Mouse (Mus musculus) mouse embryonic stem cell (cell line): ENCODE measurements around the gene Zg16.

Experiments used
- in situ Hi-C, 2 experiments: fragments of 300-500 bp; cut with MboI; formaldehyde crosslinking; loops; 1 replicate in 1 of 2; 3 replicates in 1 of 2; pipeline ENCODE4 v1.14.3; 2019 to 2020; ENCODE audit warnings: low sequenced_read_pairs in 2 of 2, low pct_unique_long_range_greater_than_20kb in 1 of 2, mixed read lengths in 1 of 2; ENCODE audit not compliant: unreplicated experiment in 1 of 2

The Zg16 gene

DNA sequence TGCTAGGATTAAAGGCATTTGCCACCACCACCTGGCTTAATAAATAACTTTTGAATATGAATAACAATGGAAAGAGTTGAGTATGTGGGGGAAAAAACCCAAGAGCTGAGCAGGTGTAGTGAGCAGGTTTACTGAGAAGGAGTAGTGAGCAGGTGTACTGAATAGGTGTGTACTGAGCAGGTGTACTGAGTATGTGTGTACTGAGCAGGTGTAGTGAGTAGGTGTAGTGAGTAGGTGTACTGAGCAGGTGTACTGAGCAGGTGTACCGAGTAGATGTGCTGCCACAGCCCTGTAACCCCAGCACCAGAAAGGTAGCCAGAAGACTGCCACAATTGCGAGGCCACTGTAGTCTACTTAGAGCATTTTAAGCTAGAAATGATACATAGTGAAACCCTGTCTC lies 2.3 kb downstream of the Zg16 start:
- in situ Hi-C loops = no loop called here

DNA sequence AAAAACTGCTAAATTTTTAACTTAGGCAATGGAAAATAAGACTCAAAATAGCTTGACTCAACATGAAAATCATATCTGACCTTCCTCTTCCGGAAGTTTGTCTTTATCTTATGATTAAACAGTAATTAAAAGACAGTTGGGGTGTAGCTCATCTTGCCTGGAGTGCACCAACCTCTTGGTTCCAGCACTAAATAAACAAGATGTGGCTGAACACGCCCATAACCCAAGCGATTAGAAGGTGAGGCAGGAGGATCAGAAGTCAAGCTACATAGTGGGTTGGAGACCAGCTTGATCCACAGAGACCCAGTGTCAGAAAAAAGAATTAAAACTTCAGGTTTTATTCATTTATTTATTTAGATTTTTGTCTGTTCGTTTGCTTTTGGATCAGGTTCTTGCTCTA lies 3.4 kb downstream of the Zg16 start:
- in situ Hi-C loops = no loop called here

DNA sequence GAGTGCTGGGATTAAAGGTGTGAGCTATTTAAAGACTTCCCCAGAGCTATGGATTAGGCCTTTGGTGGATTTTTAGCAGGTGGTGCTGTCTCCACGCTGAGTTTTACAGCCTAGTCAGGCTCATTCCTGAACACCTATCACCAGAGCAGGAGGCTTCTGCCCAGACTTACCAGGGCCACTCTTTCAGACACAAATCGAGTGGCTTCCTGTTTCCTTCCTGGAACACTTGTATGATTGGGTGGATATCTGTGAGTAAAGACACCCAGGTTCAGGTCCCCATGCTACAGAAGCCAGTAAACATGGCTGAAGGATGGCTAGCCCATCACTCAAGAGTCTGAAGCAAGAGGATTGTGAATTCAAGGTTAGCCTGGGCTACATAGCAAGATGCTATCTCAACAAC lies 4.1 kb downstream of the Zg16 start:
- in situ Hi-C loops = no loop called here

DNA sequence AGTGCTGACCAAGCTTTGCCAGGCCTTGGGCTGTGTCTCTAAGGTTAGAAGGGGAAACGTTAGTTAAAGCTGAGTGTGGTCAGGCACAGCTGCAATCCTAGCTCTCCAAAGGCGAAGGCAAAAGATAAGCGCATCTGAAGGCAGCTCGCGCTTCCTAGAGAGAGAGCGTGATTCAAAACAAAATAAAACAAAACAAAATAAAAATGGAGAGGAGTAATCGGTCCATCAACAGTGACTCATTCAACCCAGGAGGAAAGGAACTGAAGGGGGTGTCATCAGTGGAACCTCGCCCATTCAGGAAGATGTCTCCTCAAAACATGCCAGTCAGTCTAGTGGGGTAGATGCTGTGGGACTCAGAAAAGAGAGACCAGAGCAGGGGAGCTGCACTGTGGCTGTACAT lies 4.9 kb downstream of the Zg16 start:
- in situ Hi-C loops = no loop called here

DNA sequence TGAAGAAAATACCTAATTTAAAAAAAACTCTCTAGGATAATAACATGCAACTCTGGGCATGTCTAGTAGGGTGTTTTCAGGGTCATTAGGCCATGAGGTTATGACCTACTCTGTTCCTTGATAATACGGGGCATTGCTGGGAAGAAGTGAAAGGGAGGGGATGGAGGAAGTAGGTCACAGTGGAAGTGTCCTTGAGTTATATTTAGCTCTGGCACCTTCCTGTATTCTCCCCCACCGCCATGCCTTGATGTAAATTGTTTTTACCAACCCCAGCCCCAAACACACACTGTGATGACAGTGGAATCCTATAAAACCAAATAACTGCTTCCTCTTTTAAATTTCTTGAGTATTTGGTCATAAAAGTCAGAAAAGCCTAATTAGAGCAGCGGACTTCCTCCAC lies 7.1 kb downstream of the Zg16 start:
- in situ Hi-C loops = no loop called here

DNA sequence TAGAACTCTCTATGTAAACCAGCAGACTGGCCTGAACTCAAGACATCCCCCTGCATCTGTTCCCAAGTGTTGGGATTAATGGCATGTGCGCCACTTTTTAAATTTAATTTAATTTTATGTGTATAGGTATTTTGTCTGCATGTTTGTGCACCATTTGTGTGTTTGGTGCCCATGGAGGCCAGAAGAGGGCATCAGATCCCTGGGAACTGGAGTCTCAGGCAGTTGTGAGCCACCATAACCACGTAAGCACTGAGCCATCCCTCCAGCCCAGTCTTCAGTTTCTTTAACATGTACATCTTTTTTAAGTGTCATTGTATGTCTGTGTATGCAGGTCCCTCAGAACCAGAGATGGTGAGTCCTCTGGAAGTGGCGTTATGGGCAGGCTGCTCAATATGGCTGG lies 9.4 kb downstream of the Zg16 start:
- in situ Hi-C loops = no loop called here

DNA sequence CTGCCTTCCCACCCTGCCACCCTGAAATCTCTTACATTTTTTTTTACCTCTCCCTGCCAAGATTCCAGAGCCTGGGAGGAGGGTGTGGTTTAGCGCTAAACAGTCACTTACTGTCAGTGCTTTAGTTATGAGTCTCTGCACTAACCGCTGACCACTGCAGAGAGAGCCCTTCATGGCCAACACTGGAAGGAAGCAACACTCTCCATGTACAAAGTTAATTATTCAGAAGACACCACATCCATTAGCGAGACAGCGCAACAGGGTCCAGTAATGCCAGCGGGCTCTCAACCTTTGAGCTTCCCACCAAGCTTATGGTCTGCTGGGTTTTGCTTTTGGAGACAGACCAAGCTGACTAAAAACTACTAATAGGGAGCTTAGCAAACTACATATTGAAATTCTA lies 10.9 kb downstream of the Zg16 start:
- in situ Hi-C loops = no loop called here

DNA sequence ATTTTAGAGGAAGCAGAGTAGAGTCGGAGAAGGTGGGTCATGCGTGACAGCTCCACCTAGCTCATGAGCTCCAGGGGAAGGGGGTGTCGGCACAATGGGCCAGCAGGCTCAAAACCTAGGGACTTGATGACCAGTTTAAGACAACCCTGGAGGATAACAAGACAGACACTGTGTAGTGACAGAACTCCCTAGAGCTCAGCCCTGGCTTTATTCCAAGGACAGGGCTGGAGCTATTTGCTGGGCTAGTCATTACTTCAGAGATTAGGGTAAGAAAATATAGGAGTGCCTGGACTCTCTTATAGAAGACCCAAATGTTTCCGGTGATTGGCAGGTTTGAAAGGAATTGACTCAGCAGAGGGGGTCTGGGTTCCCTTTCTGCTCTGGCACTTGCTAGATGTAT lies 13.9 kb downstream of the Zg16 start:
- in situ Hi-C loops = no loop called here

DNA sequence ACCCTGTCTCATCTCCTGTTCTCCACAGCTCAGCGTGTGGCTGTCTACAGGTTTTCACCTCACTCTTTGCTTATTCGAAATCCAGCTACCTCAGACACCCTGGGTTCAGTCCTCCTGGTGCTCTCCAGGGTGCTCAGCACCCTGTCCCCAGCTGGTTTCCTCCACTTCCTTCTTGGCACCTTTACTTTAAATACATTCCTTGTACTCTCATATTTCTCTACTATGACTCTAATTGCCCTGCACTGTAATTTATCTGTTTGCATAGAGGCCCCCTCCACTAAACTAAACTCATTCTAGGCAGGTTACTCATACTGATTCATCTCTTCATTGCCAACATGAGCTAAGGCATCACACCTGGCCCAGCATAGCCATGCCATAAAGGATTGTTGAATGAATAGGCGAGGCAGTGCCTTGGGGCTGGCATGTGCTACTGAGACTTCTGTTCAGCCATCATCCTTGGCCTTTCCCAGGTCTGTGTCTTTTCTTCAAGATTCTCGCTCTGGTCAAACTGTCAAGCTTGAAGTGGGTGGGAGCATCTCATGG lies 16.2 kb downstream of the Zg16 start:
- in situ Hi-C loops = no loop called here

DNA sequence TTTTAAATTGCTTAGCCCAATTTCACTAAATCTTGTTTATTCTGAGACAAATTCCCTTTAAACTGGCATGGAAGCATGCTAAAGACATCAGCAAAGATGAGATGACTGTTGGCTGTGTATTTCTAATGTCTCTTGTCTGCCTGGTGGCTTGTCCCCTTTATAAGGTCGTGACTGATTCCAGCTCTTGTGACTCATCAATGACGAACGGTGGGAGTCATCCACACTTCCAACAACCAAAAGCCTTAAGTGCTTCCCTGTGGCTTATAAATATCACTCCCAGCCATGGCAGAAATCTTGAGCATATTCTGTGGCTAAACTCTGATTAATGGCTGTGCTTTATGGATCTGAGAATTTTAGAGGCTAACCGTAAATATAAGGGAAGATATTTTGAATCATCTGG lies 20.8 kb downstream of the Zg16 start:
- in situ Hi-C loops = no loop called here

DNA sequence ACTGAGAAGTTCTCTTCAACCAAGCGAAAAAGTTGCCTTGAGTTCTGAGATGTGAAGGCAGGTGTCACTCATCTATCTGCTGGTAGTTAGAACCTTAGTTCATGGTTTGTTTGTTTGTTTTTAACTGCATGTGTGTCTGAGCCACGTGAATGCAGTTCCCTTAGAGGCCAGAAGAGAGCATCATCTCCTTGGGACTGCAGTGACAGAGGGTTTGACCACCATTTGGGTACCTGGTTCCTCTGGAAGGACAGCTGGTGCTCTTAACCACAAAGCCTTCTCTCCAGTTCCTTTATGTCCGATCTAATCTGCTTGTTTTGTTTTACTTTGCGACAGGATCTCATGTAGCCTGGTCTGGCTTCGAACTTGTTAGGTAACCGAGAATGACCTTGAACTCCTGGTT lies 21.6 kb downstream of the Zg16 start:
- in situ Hi-C loops = no loop called here

DNA sequence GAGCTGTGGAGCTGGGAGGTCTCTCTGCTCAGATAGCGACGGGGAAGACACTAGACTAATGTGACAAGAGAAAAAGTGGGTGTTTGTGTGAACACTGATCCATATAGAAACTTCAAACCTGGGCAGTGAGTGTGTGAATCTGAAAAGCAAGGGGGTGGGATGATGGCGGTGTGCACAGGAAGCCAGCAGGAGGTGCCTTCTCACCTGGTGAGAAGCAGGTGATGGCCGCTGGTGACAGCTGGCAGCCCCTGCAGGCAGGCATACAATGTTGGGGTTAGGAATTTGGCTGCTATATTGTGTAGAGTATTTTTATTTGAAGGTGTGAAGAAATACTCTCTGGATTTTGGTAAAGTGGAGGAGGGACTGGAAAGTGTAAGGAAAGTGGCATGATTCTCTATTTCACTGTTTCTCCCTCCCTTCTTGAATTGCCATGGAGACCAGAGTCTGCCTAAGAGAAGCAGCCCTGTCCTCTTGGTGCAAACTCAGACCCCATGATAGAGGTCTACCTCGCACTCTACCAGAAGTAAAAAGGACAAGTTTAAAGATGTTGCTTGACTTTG lies 32.0 kb downstream of the Zg16 start:
- in situ Hi-C loops = no loop called here

DNA sequence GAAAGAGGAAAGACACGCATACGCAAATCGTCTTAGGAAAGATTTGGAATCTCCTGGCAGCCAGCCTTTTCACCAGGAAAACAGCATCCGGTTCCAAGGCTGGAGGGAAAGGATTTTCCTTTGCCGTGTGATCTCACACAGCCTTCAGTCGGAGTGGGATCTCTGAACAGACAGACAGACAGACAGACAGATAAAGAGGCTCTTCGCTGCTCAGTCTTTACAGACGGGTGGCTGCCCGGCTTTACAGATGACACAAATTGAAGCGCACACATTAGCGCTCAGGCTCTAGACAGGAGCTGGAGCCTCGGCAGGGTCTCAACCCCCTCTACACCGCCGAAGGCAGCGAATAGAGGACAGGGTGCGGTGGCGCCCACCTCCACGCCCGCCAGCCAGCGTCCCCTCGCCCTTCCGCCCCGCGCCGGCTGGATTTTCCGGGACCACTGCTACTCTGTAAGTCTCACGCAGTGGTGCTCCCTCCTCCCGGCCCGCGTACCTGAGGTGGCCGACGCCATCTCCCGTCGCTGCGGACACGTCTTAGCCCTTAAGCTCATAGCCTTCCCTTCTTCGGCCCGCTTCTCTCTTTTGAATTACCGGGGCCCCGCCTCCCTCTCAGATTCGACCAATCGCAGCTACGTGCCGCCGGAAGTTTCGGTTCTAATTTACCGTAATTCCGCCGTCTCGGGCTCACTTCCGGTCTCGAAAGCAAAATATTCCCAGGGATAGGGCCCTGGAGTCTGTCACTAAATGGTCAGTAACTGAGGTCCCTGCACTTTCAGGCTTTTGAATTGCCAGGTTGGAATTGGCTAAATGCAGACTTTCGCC lies 45.1 kb downstream of the Zg16 start, which contains the start of gene Kif22:
Kif22 (minus strand) TSS at position 621 of the 822 bp plus-strand sequence.
- in situ Hi-C loops = no loop called here

DNA sequence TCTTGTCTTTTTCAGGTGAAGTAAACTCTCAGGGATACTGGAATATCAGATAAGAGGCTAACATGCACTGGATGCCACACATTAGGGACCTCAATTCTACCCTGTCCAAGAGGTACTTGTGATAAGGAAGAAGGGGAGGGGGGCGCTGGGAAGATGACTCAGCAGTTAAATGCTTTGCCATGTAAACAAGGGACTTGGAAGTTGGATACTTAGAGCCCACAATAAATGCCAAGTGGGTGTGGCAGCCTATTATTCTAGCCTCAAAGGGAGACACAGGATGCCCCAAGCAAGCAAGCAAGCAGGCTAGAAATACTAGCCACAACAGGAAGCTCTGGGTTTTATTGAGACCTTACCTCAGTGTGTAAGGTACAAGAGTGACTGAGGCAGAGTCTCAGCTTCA lies 55.9 kb downstream of the Zg16 start:
- in situ Hi-C loops = no loop called here

DNA sequence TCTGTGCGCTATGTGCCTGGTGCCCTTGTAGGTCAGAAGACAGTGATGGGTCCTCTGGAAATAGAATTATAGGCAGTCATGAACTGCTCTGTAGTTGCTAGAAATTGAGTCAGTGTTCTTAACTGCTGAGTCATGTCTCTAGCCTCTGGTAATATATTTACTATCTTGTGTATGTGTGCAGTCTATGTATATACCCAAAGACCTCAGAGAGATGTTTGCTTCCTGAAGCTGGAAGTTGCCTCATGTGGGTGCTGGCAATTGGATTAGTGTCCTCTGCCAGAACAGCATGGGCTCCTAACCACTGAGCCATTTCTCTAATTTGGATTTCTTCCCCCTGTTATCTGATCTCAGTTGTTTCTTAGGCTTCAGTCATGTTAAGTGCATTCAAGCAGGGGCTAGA lies 57.0 kb downstream of the Zg16 start:
- in situ Hi-C loops = no loop called here

DNA sequence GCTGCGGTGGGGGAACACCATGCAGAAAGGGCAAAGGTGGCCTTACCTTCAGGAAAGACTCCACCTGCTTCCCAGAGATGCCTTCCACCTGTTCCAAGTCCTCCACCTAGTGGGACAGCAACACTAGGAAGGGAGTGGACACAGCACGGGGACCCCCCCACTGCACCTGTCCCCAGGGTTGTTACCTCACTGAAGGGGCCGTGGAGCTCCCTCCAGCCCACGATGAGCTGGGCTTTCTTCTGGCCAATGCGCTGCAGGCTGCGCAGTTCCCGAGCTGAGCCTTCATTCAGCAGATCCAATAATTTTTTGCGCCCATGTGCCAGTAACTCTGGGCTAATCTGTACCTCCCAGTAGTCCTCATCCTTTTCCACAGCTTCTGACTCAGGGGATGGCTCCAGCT lies 59.2 kb downstream of the Zg16 start:
- in situ Hi-C loops = no loop called here

DNA sequence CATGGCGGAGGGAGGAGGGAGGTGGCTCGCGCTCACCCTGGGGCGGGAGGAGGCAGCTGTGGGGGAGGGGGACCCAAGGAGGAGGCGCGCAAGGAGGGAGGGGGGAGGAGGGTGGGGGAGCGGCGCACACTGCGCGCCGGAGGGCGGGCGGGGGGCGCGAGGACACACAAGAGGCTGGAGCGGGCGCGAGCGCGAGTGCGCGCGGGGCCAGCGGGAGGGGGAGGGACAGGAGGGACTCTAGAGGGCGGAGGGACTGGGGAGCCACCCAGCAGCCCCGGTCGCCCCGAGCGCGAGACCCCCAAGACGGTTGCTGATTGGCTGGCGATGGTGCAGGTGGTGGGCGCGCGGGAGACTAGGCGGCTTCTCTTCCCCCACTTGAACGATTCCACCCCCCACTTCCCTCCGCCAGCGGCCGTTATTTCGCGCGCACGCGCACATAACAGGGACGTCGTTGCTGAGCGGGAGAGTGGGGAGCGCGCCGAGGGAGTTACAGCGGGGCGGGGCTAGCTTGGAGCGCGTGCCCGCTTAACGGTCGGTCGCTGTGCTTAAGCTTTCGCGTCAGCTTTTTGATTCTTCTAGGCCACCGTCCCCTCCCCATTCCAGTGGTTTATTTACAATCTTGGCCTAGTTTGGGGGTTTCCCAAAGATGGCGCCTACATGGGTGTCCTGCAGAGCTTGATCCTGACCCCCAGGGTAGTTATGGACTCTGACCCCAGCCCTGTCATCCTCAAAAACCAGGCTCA lies 60.0 kb downstream of the Zg16 start, which contains the start of gene Maz:
Maz (minus strand) TSS at position 54 of the 743 bp plus-strand sequence.
- in situ Hi-C loops = no loop called here

DNA sequence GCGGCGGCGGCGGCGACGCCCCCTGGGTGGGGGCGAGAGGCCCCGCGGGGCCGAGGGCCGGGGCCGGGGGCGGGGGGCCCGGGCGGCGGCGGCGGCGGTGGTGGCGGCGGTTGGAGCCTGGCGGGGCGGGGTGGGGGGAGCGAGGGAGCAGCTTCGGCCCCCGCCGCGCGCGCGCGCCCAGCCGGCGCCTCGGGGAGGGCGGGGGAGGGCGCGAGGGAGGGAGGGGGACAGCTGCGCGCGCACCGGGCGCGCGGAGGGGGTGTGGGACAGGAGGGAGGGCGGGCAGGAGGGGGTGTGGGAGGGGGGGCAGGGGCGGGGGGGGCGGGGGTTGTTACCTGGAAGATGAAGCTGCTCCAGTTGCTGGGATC lies 60.5 kb downstream of the Zg16 start:
- in situ Hi-C loops = no loop called here

DNA sequence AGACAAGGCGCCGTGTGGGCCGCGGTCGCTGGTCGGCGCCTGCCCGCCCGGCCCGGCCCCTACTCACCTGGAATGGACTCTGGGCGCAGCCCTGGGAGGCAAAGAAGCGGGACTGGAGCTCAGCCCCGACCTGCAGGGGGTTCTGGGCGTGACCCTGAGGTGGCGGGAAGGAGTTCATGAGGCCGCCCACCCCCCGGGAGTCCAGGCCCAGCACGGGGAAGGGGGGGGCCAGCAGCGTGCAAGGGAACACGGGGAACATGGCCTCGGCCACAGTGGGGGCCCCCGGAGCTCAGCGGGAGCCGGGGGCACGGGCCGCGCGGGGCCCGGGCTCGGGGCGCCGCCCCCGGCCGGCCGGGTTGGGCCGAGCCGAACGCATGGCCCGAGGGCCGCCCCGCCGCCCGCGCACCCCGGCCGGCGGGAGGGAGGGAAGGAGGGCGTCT lies 60.9 kb downstream of the Zg16 start:
- in situ Hi-C loops = no loop called here
